Mouse (Mus musculus) T-helper 17 cell (primary cell): ENCODE data around the gene Syn2.

Experiments used
- in situ Hi-C, 2 experiments: fragments of 300-600 bp; cut with MboI, MseI; formaldehyde crosslinking; loops; 1 replicate in 1 of 2; 2 replicates in 1 of 2; pipeline ENCODE4 v1.15.1; 2025; ENCODE audit warnings: high pct_unique_total_duplicates in 2 of 2

The Syn2 gene

DNA sequence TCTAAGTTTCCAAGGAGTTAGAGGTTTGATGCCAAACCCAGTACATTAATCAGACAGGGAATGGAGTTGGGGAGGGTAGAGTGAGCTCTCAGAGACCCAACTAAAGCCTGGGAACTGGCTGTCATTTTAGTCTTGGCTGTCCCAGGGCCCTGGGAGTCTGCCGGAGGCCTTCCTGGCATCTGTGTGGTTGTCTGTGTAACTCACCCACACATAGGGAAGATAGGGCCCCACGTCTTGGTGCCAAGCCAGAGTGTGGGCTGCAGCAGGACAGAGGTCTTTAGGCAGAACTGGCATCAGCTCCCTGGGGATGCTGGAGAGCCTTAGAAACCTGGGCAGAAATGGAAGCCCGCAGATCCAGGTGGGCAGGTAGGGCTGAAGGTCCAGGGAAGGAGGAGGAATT is 107.2 kb downstream of the Syn2 start:
- in situ Hi-C loops, result no loop called here

DNA sequence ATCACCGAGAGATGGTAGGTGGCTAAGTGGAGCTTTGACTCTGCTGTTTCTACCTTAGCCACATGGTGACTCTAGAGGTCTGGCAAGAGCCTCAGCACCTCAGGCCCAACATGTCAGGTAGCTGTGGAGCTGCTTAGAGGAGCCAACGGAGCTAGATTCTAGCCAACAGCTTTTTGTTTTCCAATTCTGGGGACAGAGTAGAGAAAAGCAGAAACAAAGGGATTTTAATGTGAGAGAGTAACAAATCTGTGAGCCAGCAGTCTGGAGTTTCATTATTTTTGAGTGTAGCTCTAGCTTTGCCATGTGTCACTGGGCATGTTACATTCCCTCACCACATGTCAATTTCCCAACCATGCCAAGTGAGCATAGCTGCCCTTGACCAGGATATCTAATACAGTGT is 109.5 kb downstream of the Syn2 start:
- in situ Hi-C loops, result no loop called here

DNA sequence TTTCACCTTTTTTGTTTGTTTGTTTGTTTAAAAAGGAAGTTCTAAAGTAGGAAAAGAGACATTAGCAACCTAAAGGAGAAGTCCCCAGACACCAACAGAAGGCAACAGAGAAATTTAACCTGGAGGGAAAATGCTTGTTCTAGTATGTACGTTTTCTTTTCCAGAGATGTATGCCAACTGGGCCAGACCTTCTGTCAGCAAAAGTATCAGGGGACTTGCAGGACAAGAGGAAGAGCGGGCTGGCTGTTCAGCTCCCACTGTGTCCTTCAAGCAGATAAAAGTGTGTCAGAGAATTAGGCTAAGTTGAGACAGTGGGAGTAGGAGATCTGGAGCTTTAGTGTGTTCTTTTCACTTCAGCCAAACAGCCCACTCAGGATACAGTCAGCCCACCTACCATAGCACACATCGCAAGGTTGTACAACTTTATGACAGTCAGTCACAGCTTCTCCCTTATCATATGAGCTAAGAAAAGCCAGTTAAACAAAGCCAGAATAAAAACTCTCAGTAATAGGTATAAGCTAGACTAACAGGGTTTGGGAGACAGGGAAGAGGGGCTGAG is 110.9 kb downstream of the Syn2 start:
- in situ Hi-C loops, result no loop called here

DNA sequence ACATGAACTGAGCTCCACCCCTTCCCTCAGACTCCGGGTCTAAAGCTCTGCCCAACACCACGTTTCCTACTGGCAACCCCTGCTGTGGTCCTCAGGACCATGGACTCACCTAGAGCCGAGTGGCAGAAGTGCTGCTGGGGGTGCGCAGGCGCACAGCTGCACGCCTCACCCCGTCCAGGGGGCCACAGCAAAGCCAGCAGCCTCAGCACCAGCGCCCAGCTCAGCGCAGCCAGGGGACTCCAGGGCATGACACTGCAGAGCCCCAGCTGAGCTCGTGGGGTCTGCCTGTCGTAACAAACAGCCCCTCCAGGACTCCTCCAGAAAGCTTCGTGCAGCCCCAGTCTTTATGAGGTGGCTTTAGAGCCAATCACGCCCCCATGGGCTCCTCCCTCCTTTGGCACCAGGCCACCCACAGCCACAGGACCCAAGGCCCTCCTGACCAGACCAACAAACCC is 116.9 kb downstream of the Syn2 start:
- in situ Hi-C loops, result no loop called here

DNA sequence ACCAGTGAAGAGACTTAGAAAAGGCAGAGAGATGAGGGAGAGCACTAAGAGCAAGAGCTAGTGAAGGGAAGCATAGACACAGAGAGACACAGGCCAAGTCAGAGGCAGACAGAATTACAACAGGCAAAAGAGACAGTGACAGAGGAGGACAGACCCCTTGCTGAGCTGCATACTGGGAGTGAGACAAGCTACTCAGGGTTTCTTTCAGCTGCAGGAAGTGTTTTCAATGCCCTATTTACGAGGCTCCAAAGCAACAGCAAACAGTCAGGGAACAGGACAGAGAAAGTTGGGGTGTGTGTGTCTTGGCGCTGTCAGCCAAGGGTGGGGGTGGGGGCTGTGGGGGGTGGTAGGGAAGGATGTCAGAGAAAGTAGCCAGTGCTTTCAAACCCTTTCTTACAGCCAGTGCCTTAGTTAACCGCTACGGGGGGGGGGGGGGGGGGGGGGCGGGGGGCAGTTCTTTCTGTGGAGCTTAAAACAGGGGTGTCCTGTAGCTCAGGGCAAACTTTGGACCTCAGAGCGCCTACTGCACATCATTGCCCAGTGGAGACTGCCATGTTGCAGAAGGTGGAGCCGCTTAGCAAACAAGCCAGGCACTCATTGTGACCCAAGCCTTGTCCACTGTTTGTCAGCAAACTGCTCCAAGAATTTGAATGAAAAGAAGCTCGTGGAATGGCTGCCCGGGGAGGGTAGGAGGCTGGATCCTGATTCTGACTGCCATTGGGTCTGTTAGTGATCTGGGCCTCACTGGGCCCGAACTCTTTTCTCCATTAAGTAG is 117.6 kb downstream of the Syn2 start, which contains the start of gene Timp4:
Gene Timp4 (minus strand): TSS at position 107 of the 775 bp plus-strand sequence.
- in situ Hi-C loops, result no loop called here

DNA sequence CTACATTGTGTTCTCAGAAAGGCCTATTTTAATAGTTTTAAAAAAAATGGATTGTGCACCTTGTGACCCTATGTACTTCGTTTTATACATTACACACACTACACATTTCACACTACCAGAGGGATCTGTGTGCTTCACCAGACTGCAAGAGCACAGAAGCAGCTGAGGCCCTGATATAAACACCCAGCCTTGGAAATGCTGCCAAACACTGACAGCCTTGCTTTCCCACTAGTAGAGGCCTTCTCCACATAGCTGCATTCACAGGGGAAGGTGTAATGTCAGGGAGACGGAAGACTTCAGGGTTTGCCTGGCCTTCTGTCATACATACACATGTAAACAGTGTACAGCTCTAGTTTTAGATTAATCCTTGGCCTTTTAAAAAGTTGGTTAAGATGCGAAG is 120.5 kb downstream of the Syn2 start:
- in situ Hi-C loops, result no loop called here

DNA sequence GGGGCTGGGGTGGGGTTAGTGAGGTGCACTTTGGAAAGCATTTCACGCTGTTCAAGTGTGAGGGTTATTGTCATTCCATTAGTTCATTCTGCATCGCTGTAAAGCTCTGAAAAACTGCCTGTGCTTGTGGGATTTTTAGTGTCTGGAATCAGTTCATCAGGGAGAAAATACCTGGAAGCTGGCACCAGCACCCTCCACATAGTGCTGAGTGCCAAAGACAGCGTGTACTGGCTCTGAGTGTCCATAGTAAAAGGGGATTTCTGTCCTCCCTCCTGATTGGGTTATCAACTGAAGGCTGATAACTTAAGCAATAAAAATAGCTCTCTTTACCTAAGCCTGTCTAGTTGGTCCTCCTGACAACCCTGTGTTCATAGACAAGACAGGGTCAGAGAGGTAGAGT is 125.8 kb downstream of the Syn2 start:
- in situ Hi-C loops, result loop anchor here in 1 of 2 experiments (5.0 kb wide), 1 partner anchor 48 kb away; no protein-coding TSS in a partner anchor

DNA sequence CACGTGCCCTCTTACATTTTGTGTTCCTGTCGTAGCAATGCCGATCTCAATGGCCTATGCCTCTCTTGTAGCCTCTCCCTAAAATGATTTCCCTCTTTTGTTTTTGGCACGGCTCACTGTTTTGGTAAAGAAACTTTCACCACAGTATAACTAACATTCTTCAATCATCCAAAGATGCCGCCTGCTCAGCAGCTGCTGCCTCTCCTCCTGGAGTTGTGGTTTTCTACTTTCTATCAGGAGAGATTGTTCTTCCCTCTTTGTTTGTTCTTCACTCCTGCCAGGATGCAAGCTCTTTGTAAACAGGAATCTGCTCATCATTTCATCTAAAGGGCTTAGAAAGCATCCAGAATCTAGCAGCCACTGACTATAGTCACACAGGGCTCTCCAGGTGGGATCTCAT is 132.1 kb downstream of the Syn2 start:
- in situ Hi-C loops, result no loop called here

DNA sequence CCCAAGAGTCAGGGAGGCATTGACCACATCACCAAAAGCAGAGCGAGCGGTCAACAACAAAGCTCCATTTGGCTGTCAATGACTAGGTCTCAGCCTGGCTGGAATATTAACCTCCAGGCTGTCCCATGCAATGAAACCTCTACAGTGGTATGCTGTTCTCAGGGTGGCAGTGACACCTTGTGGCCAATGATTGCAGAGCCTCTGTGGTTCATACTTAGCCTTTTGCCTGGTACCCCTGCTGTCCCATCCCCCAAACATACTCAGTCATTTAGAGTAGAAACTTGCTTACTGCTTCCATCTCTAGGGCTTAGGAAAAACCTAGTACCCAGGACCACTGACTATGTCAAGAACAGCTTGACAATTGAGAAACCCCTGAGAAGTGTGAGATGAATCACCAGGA is 133.2 kb downstream of the Syn2 start:
- in situ Hi-C loops, result no loop called here

DNA sequence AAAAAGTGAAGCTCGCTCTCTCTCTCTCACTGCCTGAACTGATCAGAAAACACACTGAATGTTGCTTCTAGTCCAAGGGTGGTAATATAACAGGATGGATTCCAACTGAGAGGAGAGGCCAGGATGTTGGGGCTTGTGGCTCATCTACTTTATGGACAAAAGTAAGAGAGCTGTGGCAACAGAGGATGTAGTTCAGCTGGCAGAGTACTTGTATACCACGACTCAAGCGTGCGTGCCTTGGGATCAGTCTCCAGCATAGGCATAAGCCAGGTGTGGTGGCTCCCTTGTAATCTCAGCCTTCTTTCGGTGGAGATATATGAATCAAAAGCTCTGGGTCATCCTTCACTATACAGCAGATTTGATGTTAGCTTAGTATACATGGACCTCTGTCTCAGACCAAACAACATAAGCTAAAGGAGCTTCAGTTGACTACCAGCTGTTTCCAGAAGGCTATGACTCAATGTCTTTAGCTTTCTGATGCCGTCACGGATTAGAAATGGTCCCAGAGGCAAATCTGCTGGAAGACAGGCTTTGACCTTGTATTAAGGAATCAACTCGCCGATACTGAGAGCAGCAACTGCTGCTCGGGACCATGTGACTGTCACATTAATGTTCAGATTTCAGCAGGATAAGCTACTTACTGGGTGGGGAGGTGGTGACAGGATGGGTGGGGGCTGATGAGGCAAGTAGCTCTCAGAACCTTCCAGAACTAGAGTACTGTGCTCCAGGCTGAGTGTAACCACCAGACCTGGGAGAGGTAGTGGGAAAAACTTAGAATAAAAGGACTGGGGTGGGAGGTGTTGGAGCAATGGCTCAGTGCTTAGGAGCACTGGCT is 134.1 kb downstream of the Syn2 start:
- in situ Hi-C loops, result no loop called here

DNA sequence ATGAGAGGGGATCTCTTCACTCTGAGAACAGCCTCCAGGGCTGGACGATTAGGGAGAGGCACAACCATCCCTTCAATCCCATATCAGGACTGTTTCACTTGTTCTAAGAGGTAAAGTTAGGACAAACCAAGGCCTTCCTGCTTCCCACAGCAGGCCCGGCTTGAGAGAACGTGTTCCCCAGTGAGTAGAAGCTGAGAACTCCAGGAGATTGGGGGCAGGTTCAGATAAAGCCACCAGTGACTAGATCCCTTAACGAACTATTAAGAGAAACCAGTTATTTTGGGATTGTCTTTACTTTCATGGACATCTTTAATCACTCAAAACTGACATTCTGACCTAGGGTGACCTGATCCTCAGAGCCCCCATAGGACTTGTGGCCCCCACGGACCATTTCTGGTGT is 134.9 kb downstream of the Syn2 start:
- in situ Hi-C loops, result no loop called here

DNA sequence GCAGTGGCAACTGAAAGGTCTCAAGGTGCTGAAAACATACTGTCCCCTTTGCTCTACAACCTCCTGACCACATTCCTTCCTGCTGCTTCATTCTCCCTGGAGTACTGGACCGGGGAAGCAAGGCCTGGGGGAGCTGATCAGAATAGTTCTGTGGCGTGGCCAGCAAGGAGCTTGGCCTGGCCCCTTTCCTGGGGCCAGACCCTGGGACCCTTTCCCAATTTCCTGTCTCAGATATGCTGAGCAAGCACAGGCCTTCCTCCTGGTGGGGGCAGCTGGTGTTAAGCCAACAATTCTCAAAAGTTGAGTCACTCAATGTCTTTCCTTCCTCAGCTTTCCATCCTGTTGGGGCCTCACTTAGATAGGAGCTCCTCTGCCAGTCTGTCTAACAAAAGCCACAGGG is 135.4 kb downstream of the Syn2 start:
- in situ Hi-C loops, result loop anchor here in 1 of 2 experiments (10.0 kb wide), 1 partner anchor 335 kb away; no protein-coding TSS in a partner anchor

DNA sequence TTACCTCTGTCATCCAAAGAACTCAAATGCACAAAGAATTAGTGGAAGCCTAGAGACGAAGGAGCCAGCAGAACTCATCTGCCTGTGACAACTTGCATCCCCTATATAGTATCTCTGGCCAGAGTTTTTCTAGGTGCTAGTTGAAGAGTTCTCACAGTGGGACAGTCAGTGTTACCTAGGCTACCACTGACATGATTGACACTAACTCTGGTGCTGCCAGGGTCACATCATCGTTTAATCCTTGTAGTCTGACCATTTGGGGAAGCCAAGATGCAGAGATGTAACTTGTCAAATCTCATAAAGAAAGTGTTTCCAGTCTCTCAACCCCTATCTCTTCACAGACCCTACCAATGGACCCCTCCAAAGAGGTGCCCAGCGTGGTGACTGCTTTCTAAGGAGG is 136.6 kb downstream of the Syn2 start:
- in situ Hi-C loops, result loop anchor here in 1 of 2 experiments (10.0 kb wide), 1 partner anchor 337 kb away; no protein-coding TSS in a partner anchor

DNA sequence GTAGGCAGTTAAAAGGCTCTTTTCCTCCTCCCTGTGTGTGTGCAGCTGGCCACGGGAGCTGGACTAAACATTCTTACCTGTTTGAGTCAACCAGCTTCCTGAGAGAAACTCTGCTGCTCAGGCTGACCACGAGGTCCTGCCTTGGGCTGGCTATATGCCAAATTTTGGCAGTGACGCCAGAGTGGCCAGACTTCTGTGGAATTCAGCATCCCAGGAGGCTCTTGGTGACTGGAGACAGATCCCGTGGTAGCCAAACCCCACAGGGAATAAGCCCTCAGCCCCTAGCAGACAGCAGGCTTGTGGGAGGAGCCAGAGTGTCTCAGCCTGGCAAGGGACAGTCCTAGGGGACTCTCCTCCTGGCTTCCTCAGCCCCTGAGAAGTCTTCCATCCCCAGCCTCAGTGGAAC is 137.2 kb downstream of the Syn2 start:
- in situ Hi-C loops, result loop anchor here in 1 of 2 experiments (10.0 kb wide), 1 partner anchor 337 kb away; no protein-coding TSS in a partner anchor

DNA sequence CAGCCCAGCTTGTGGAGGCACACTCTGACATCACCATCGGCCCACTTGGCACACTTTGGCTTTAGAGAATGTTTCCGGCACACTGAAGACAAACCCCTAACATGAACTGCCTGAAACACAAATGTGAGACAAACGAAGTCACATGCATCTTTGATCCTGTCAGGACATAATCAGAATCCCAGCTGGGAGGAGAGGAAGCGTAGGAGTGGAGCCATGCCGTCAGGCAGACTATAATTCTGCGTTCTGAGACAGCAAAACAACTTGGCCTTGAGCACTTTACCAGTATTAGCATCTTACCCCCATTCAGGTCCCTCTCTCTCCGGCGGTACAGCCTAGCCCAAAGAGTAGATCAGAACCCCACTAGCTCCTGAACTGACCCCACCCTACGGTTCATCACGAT is 138.6 kb downstream of the Syn2 start:
- in situ Hi-C loops, result loop anchor here in 1 of 2 experiments (10.0 kb wide), 1 partner anchor 339 kb away; no protein-coding TSS in a partner anchor

DNA sequence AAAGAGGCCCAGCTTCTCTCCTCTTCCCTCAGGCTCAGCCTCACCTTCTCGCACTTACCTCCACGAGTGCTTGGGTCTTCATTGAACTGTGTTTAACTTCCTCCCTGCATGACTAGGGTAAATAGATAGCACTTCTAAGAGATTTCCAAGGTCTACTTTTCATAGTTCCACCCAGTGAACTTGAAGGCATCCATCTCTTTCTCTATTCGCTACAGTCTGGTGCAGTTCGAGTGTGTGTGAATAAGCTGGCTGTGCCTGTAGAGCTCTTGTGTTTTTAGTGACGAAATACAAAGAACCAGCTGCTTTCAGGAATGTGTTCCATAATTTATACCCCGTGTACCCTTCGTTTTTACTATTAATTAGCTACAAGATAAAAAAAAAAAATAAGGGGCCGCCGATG is 140.0 kb downstream of the Syn2 start:
- in situ Hi-C loops, result loop anchor here in 1 of 2 experiments (10.0 kb wide), 1 partner anchor 340 kb away; no protein-coding TSS in a partner anchor

DNA sequence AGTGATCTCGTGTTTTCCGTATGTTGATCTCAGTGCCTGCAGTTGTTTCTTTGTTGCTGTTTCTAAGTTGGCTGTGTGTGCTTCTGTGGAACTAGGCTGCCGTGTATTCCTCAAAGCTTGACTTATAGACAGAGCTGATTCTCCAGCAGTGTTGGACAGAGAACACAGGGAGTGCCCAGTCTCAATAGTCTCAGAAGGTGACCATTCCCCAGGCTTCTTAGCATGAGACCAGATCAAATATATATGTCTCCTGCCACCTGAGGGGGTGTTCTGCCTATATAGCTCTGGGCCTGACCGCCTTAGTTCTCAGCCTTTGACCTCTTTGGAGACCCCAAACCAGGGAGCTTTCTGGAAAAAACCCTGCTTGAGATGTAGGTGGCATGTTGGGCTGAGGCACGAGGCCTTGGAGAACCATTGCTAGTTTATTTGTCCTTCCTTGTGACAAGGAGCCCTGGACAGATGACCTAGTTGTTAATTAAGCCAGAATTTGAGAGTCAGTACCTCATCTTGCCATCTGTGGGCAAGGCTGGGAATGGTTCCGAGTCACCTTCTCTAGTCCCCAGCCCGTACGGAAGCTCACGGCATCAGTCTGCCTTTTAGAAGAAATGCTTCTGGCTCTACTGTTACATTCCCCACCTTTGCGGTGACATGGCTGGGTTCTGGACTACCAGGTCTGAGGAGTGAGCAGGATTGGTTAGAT is 140.6 kb downstream of the Syn2 start:
- in situ Hi-C loops, result loop anchor here in 1 of 2 experiments (10.0 kb wide), 1 partner anchor 340 kb away; no protein-coding TSS in a partner anchor

DNA sequence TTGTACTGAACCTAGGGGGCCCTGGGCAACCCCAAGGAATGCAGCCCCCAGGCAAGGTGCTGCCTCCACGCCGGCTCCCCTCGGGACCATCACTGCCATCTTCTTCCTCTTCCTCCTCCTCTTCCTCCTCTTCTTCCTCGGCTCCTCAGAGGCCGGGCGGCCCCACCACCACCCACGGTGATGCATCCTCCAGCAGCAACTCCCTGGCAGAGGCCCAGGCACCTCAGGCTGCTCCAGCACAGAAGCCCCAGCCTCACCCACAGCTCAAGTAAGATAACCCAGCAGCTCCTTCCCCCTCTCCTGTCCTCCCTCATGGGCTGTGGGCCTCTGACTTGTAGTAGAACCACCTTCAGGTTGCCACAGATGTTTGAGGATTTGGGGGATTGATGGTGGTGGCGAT is 143.4 kb downstream of the Syn2 start:
- in situ Hi-C loops, result loop anchor here in 1 of 2 experiments (10.0 kb wide), 1 partner anchor 343 kb away; no protein-coding TSS in a partner anchor

DNA sequence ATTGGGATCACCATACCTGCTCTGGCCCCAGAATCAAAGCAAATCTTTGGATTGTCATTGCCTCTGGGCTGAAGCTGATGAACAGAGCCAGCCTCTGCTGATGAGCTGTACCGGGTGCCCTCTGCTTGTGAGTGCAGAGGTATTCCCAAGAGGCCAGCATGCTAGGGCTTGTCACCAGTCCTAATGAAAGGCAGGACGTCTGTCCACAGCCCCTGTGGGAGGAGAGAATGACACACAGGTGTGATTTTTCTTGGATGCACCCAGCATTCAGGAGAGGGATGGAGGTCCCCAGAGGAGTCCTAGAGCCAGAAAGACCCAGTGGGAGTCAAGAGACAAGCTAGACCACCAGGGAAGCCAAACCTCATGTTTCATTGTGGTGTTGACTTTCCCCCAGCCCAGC is 144.9 kb downstream of the Syn2 start:
- in situ Hi-C loops, result loop anchor here in 1 of 2 experiments (5.0 to 10.0 kb wide), 2 partner anchors 258 to 345 kb away; no protein-coding TSS in a partner anchor

DNA sequence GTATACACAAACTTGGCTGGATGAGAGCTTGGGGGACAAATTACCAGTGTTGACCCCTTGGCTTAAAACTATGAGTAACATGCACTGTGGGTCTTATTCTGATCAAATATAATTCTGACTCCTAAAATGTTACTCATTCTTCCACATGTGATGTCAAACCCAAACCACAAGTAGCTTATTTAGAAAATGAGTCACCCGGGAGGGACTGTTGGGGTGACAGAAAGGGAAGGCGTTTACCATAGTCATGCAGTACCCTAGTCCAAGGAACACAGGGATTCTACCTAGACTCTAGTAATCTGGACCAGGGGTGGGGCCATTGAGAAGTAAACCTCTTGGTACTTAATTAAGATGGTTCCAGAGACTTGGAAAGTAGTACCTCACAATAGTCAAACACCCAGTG is 149.5 kb downstream of the Syn2 start:
- in situ Hi-C loops, result loop anchor here in 1 of 2 experiments (5.0 kb wide), 1 partner anchor 253 kb away; no protein-coding TSS in a partner anchor

DNA sequence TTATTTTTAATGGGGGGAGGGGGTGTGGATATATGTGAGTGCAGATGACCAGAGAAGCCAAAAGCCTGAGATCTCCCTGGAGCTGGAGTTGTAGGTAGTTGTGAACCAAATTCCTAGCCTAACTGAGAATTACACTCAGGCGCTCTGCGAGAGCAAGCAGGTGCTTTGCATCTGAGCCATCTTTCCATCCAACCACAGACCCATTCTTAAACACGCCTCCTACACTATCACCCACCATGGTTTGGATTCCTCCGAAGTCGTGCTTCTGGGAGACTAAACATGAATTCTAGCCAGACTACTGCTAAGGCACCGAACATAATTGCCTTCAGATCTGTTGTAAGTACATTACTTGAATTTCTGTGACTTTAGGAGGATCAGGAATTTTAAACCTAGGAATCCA is 151.7 kb downstream of the Syn2 start:
- in situ Hi-C loops, result no loop called here
